ENCODE assay signal across 9 mouse cellular contexts in genomic region chr12:107960365-107960764, GRCm38 (mm10). TPM values are rescaled to one million over a fixed set of nuclear protein-coding genes. Genes with fewer than 3 reads are reported as not detected.
DNase-seq lines count a peak whose midpoint lies in the region; ATAC-seq lines count a peak whose summit lies in the region.
"Had no signal": no experiment of that assay in that cellular context is flagged by ENCODE, and none has a peak within 500 bp of the region (broad histone marks: within the 10 kb centered on the region; RNA-seq: fewer than 3 reads in every experiment).

No protein-coding gene starts in this region.

- H3K4me1 ChIP-seq in heart, embryonic 13.5 days, result peaks cover 49% of the 10 kb centered on the region
- peaks cover 64% of the 10 kb centered on the region for H3K4me1 ChIP-seq in embryonic facial prominence, embryonic 12.5 days
- peaks cover 19% of the 10 kb centered on the region for H3K4me1 ChIP-seq in hindbrain, embryonic 16.5 days (ENCODE audit: control insufficient read depth, insufficient read depth, low read depth, low read length)
- H3K4me1 ChIP-seq in midbrain, embryonic 15.5 days, result peaks cover 46% of the 10 kb centered on the region

- 18% methylated on average over 14 of the region's 14 CpGs for WGBS in heart, embryonic 13.5 days
- WGBS in embryonic facial prominence, embryonic 12.5 days, result 31% methylated on average over 14 of the region's 14 CpGs
- 48% methylated on average over 14 of the region's 14 CpGs for WGBS in hindbrain, embryonic 16.5 days
- 50% methylated on average over 14 of the region's 14 CpGs for WGBS in midbrain, embryonic 15.5 days

- intact Hi-C loops in heart, postnatal 25 days (cut with DNase I), result no loop called here

- no peak overlapping the region for H3K4me3 ChIP-seq in heart, embryonic 13.5 days
- no peak overlapping the region for H3K4me3 ChIP-seq in embryonic facial prominence, embryonic 12.5 days
- H3K4me3 ChIP-seq in hindbrain, embryonic 16.5 days (ENCODE audit: low read length), result no peak overlapping the region
- no peak overlapping the region for H3K4me3 ChIP-seq in midbrain, embryonic 15.5 days

- no peaks in the 10 kb centered on the region for H3K9me3 ChIP-seq in heart, embryonic 13.5 days
- H3K9me3 ChIP-seq in embryonic facial prominence, embryonic 12.5 days, result no peaks in the 10 kb centered on the region
- no peaks in the 10 kb centered on the region for H3K9me3 ChIP-seq in hindbrain, embryonic 16.5 days (ENCODE audit: control insufficient read depth, low read length)
- H3K9me3 ChIP-seq in midbrain, embryonic 15.5 days, result no peaks in the 10 kb centered on the region

- DNase-seq in heart, postnatal 25 days (ENCODE audit: low spot score), result no peak
- no peak for DNase-seq in cerebellum, postnatal 4 days (ENCODE audit: low spot score in 2 of 2)
- no peak for DNase-seq in gastrocnemius, postnatal 25 days
- DNase-seq in right cerebral cortex, adult 18-20 months, result no peak

- peaks cover 6% of the 10 kb centered on the region; the same call in 1 of the 2 replicates for H3K27me3 ChIP-seq in heart, embryonic 13.5 days (replicated peaks)
- no peaks in the 10 kb centered on the region for H3K27me3 ChIP-seq in embryonic facial prominence, embryonic 12.5 days
- no peaks in the 10 kb centered on the region for H3K27me3 ChIP-seq in hindbrain, embryonic 16.5 days (replicated peaks; ENCODE audit: control insufficient read depth, insufficient read depth, low read length)
- no peaks in the 10 kb centered on the region for H3K27me3 ChIP-seq in midbrain, embryonic 15.5 days (replicated peaks)

- no peaks in the 10 kb centered on the region for H3K36me3 ChIP-seq in heart, embryonic 13.5 days
- H3K36me3 ChIP-seq in embryonic facial prominence, embryonic 12.5 days, result no peaks in the 10 kb centered on the region
- H3K36me3 ChIP-seq in hindbrain, embryonic 16.5 days (ENCODE audit: control insufficient read depth, insufficient read depth, low read length), result no peaks in the 10 kb centered on the region
- no peaks in the 10 kb centered on the region for H3K36me3 ChIP-seq in midbrain, embryonic 15.5 days (replicated peaks)

- no peak for ATAC-seq in heart, embryonic 13.5 days (ENCODE audit: extremely low read depth, insufficient number of reproducible peaks, low FRiP score, low TSS enrichment)
- ATAC-seq in embryonic facial prominence, embryonic 12.5 days (ENCODE audit: insufficient number of reproducible peaks, insufficient read depth, low FRiP score, low TSS enrichment), result no peak
- ATAC-seq in hindbrain, embryonic 16.5 days, result no peak
- ATAC-seq in midbrain, embryonic 15.5 days (replicated peaks), result no peak

- peak overlapping the region; percentile 16; the same call in 1 of the 2 replicates for H3K9ac ChIP-seq in heart, embryonic 13.5 days
- no peak overlapping the region for H3K9ac ChIP-seq in embryonic facial prominence, embryonic 12.5 days
- no peak overlapping the region for H3K9ac ChIP-seq in hindbrain, embryonic 16.5 days (ENCODE audit: low read depth, low read length)
- no peak overlapping the region for H3K9ac ChIP-seq in midbrain, embryonic 15.5 days

- peak overlapping the region; percentile 39 for H3K4me2 ChIP-seq in heart, embryonic 13.5 days
- peak overlapping the region; percentile 30 for H3K4me2 ChIP-seq in embryonic facial prominence, embryonic 12.5 days (replicated peaks)
- no peak overlapping the region for H3K4me2 ChIP-seq in hindbrain, embryonic 16.5 days (ENCODE audit: low read length)
- no peak overlapping the region for H3K4me2 ChIP-seq in midbrain, embryonic 15.5 days

- H3K27ac ChIP-seq in heart, embryonic 13.5 days (replicated peaks), result peak overlapping the region; percentile 53
- H3K27ac ChIP-seq in embryonic facial prominence, embryonic 12.5 days, result peak overlapping the region; percentile 81
- peak overlapping the region; percentile 6; the same call in 1 of the 2 replicates for H3K27ac ChIP-seq in hindbrain, embryonic 16.5 days (ENCODE audit: low read depth, low read length)
- H3K27ac ChIP-seq in midbrain, embryonic 15.5 days, result peak overlapping the region; percentile 55

RNA-seq across cellular contexts. Expression of gene Bcl11b, which starts 43.0 kb away (rescaled TPM):
- polyA plus RNA-seq in heart, embryonic 13.5 days (2015; fragmentation: Nextera tagmentation; extraction: Ambion mirVana), result 4.5 and 4.6 TPM in 2 replicates
- total RNA-seq in heart, postnatal 25 days (2021), result 1 to 10 TPM; 1.1 to 1.6 TPM
- 39.4 and 41.5 TPM in 2 replicates for polyA plus RNA-seq in embryonic facial prominence, embryonic 12.5 days (2016; fragmentation: Nextera tagmentation; extraction: Ambion mirVana)
- polyA plus RNA-seq in hindbrain, embryonic 16.5 days (2015; fragmentation: Nextera tagmentation; extraction: Ambion mirVana), result 12.0 and 16.7 TPM in 2 replicates
- 33.7 and 37.6 TPM in 2 replicates for polyA plus RNA-seq in midbrain, embryonic 15.5 days (2015; fragmentation: Nextera tagmentation; extraction: Ambion mirVana)
- total RNA-seq in gastrocnemius, postnatal 25 days (2021), result under 1 TPM in 1 of 2 experiments, not detected in 1; 0.27 TPM
- polyA plus RNA-seq: C2C12 had no signal

Comparison
In these comparisons a context has a peak if more than half of its experiments do, and no peak if none do; other contexts are left out.
1. H3K27ac ChIP-seq: peak in every context shown above with its lines; median percentile 81 in embryonic facial prominence, embryonic 12.5 days; 55 in midbrain, embryonic 15.5 days; 53 in heart, embryonic 13.5 days; 6 in hindbrain, embryonic 16.5 days.
2. H3K4me2 ChIP-seq: peak in heart, embryonic 13.5 days (single experiment) and embryonic facial prominence, embryonic 12.5 days (single experiment); none in hindbrain, embryonic 16.5 days (single experiment) and midbrain, embryonic 15.5 days (single experiment).